Mouse (Mus musculus): Measurements from ENCODE around the gene Rbms3. TPM values are rescaled to one million over a fixed set of nuclear protein-coding genes. Genes with fewer than 3 reads are reported as not detected.

Gene Rbms3
- total and polyA plus RNA-seq, 3 experiments = not detected

- H3K27ac ChIP-seq (ENCODE audit: insufficient read depth, low read depth) = no peak overlapping the region
- no peak overlapping the region for H3K4me3 ChIP-seq (replicated peaks in 1 of 3; ENCODE audit: low read depth in 2 of 3, low read length in 2 of 3, poor library complexity in 1 of 3)
- no peak for TF ChIP-seq ZC3H11A (IDR thresholded peaks at IDR 0.05; ENCODE audit: low read depth, low read length)
- TF ChIP-seq CHD2 (IDR thresholded peaks at IDR 0.05; ENCODE audit: low read length) = no peak
- TF ChIP-seq CHD1 (IDR thresholded peaks at IDR 0.05; ENCODE audit: low read depth, low read length) = no peak
- no peak for TF ChIP-seq MAZ (IDR thresholded peaks at IDR 0.05; ENCODE audit: low read depth, low read length)
- no peak for TF ChIP-seq SMC3 (IDR thresholded peaks at IDR 0.05; ENCODE audit: low read depth, low read length)
- in situ Hi-C loops (cut with MboI; ENCODE audit: low pct_ligation_motif_present, low pct_unique_long_range_greater_than_20kb, low sequenced_read_pairs) = no loop called here
- dilution Hi-C loops (cut with MboI; ENCODE audit: extremely low pct_ligation_motif_present, extremely low pct_unique_long_range_greater_than_20kb, low sequenced_read_pairs) = no loop called here
- DNase-seq (ENCODE audit: extremely low read depth) = no peak
- no peak overlapping the region for H3K9ac ChIP-seq (ENCODE audit: insufficient read depth, low read depth)
- no peaks in the 10 kb centered on the region for H3K4me1 ChIP-seq (ENCODE audit: control insufficient read depth in 1 of 2, insufficient read depth in 2 of 2)
- no peaks in the 10 kb centered on the region for H3K27me3 ChIP-seq (replicated peaks)
- H3K4me2 ChIP-seq (ENCODE audit: insufficient read depth, low read depth, poor library complexity, severe bottlenecking) = no peak overlapping the region
- H3K9me3 ChIP-seq (replicated peaks; ENCODE audit: low read length) = peaks cover 75% of the 10 kb centered on the region
- no peaks in the 10 kb centered on the region for H3K79me2 ChIP-seq (replicated peaks; ENCODE audit: control insufficient read depth, extremely low read depth, insufficient read depth, poor library complexity, severe bottlenecking)
- no peaks in the 10 kb centered on the region for H3K36me3 ChIP-seq (replicated peaks in 1 of 2; ENCODE audit: control insufficient read depth in 1 of 2, insufficient read depth in 1 of 2, low read length in 1 of 2)
Measured at GRCm38 (mm10) chr9:117216026-117216755, 413.5 kb downstream of the Rbms3 start.

GRCm38 (mm10) chr9:117212023-117212422, 417.7 kb downstream of the Rbms3 start:
- no peak overlapping the region for H3K4me2 ChIP-seq (ENCODE audit: insufficient read depth, low read depth, poor library complexity, severe bottlenecking)
- no peaks in the 10 kb centered on the region for H3K36me3 ChIP-seq (replicated peaks in 1 of 2; ENCODE audit: control insufficient read depth in 1 of 2, insufficient read depth in 1 of 2, low read length in 1 of 2)
- H3K4me3 ChIP-seq (replicated peaks in 1 of 3; ENCODE audit: low read depth in 2 of 3, low read length in 2 of 3, poor library complexity in 1 of 3) = no peak overlapping the region
- no peak for DNase-seq (ENCODE audit: extremely low read depth)
- H3K79me2 ChIP-seq (replicated peaks; ENCODE audit: control insufficient read depth, extremely low read depth, insufficient read depth, poor library complexity, severe bottlenecking) = no peaks in the 10 kb centered on the region
- no peaks in the 10 kb centered on the region for H3K4me1 ChIP-seq (ENCODE audit: control insufficient read depth in 1 of 2, insufficient read depth in 2 of 2)
- H3K27ac ChIP-seq (ENCODE audit: insufficient read depth, low read depth) = no peak overlapping the region
- dilution Hi-C loops (cut with MboI; ENCODE audit: extremely low pct_ligation_motif_present, extremely low pct_unique_long_range_greater_than_20kb, low sequenced_read_pairs) = no loop called here
- in situ Hi-C loops (cut with MboI; ENCODE audit: low pct_ligation_motif_present, low pct_unique_long_range_greater_than_20kb, low sequenced_read_pairs) = no loop called here
- TF ChIP-seq MXI1 (IDR thresholded peaks at IDR 0.05; ENCODE audit: low read depth, low read length) = no peak
- H3K9me3 ChIP-seq (replicated peaks; ENCODE audit: low read length) = peaks cover 70% of the 10 kb centered on the region
- no peaks in the 10 kb centered on the region for H3K27me3 ChIP-seq (replicated peaks)
- H3K9ac ChIP-seq (ENCODE audit: insufficient read depth, low read depth) = no peak overlapping the region

- H3K9ac ChIP-seq (ENCODE audit: insufficient read depth, low read depth) = no peak overlapping the region
- no peak for DNase-seq (ENCODE audit: extremely low read depth)
- no peak overlapping the region for H3K4me2 ChIP-seq (ENCODE audit: insufficient read depth, low read depth, poor library complexity, severe bottlenecking)
- no peak overlapping the region for H3K27ac ChIP-seq (ENCODE audit: insufficient read depth, low read depth)
- peaks cover 75% of the 10 kb centered on the region for H3K9me3 ChIP-seq (replicated peaks; ENCODE audit: low read length)
- H3K36me3 ChIP-seq (replicated peaks in 1 of 2; ENCODE audit: control insufficient read depth in 1 of 2, insufficient read depth in 1 of 2, low read length in 1 of 2) = no peaks in the 10 kb centered on the region
- no peaks in the 10 kb centered on the region for H3K27me3 ChIP-seq (replicated peaks)
- in situ Hi-C loops (cut with MboI; ENCODE audit: low pct_ligation_motif_present, low pct_unique_long_range_greater_than_20kb, low sequenced_read_pairs) (no loop called here), dilution Hi-C loops (cut with MboI; ENCODE audit: extremely low pct_ligation_motif_present, extremely low pct_unique_long_range_greater_than_20kb, low sequenced_read_pairs) (no loop called here)
- H3K4me3 ChIP-seq (replicated peaks in 1 of 3; ENCODE audit: low read depth in 2 of 3, low read length in 2 of 3, poor library complexity in 1 of 3) = no peak overlapping the region
- H3K4me1 ChIP-seq (ENCODE audit: control insufficient read depth in 1 of 2, insufficient read depth in 2 of 2) = no peaks in the 10 kb centered on the region
- TF ChIP-seq CTCF (conservative IDR thresholded peaks at IDR 0.05 in 1 of 2, IDR thresholded peaks at IDR 0.05 in 1 of 2; ENCODE audit: low read depth in 2 of 2, low read length in 2 of 2) (no peak), E2F4 (IDR thresholded peaks at IDR 0.05; ENCODE audit: insufficient replicate concordance, low read depth, low read length) (no peak), MAFK (IDR thresholded peaks at IDR 0.05; ENCODE audit: insufficient replicate concordance, low read length) (no peak), CHD1 (IDR thresholded peaks at IDR 0.05; ENCODE audit: low read depth, low read length) (no peak), ZMIZ1 (IDR thresholded peaks at IDR 0.05; ENCODE audit: low read depth, low read length) (no peak), MEF2A (IDR thresholded peaks at IDR 0.05; ENCODE audit: borderline replicate concordance, low read depth, low read length) (no peak), NELFE (IDR thresholded peaks at IDR 0.05; ENCODE audit: low read depth, low read length) (no peak), EP300 (IDR thresholded peaks at IDR 0.05; ENCODE audit: low read length) (no peak), SIN3A (IDR thresholded peaks at IDR 0.05; ENCODE audit: low read length) (no peak), ZKSCAN1 (IDR thresholded peaks at IDR 0.05; ENCODE audit: borderline replicate concordance, low read depth, low read length) (no peak), USF1 (IDR thresholded peaks at IDR 0.05; ENCODE audit: low read depth, low read length) (no peak), USF2 (conservative IDR thresholded peaks at IDR 0.05; ENCODE audit: low read depth, low read length) (no peak), SMC3 (IDR thresholded peaks at IDR 0.05; ENCODE audit: low read depth, low read length) (no peak), TBP (conservative IDR thresholded peaks at IDR 0.05; ENCODE audit: low read depth, low read length) (no peak), UBTF (IDR thresholded peaks at IDR 0.05; ENCODE audit: low read depth, low read length) (no peak), RCOR1 (conservative IDR thresholded peaks at IDR 0.05; ENCODE audit: low read depth, low read length) (no peak)
- no peaks in the 10 kb centered on the region for H3K79me2 ChIP-seq (replicated peaks; ENCODE audit: control insufficient read depth, extremely low read depth, insufficient read depth, poor library complexity, severe bottlenecking)
Measured at GRCm38 (mm10) chr9:117210344-117210743, 419.4 kb downstream of the Rbms3 start.
